Mouse (Mus musculus): ENCODE data around the gene Vmn2r71. TPM values are rescaled to one million over a fixed set of nuclear protein-coding genes. Genes with fewer than 3 reads are reported as not detected.

Gene Vmn2r71
- not detected in 2 replicates for polyA plus RNA-seq (2012; rRNA removed)

GRCm38 (mm10) chr7:85562787-85563186, at the start of gene Vmn2r71:
Gene Vmn2r71, plus strand, starts transcription at chr7:85563087.

GRCm38 (mm10) chr7:85569092-85569491, 6.2 kb downstream of the Vmn2r71 start, which contains the start of gene Vmn2r70:
Gene Vmn2r70, minus strand, starts transcription at chr7:85569192.

Other genes starting within 250 kb of the Vmn2r71 start
- gene Vmn2r69, start 147.2 kb upstream of the Vmn2r71 start, polyA plus RNA-seq (2012; rRNA removed): not detected in 2 replicates
- not detected in 2 replicates for gene Vmn2r70, start 6.1 kb downstream of the Vmn2r71 start, polyA plus RNA-seq (2012; rRNA removed)
- not detected in 2 replicates for gene Vmn2r72, start 192.0 kb downstream of the Vmn2r71 start, polyA plus RNA-seq (2012; rRNA removed)